Mouse (Mus musculus) monocyte, adult 2 months (primary cell): Measurements from ENCODE around the gene Slfn2.

Experiments used
- DNase-seq, 2 experiments: peaks; one replicate each; pipeline ENCODE4 v3.0.0; 2022; ENCODE audit warnings: low spot score in 2 of 2, low read depth in 1 of 2

Gene Slfn2

GRCm38 (mm10) chr11:83070321-83070970 lies 5.5 kb downstream of the Slfn2 start:
- no peak for DNase-seq

- DNase-seq: peak; percentile 73 to 78
These were observed 13.0 kb downstream of the Slfn2 start for GRCm38 (mm10) chr11:83077714-83078422.

- DNase-seq: no peak
These were observed 13.7 kb downstream of the Slfn2 start for GRCm38 (mm10) chr11:83078423-83079140.

GRCm38 (mm10) chr11:83079487-83080199 lies 14.7 kb downstream of the Slfn2 start:
- DNase-seq: no peak

- DNase-seq: peak; percentile 60 to 70
These were observed 18.0 kb downstream of the Slfn2 start for GRCm38 (mm10) chr11:83082741-83083473.

GRCm38 (mm10) chr11:83084161-83084560 lies 19.2 kb downstream of the Slfn2 start:
- no peak for DNase-seq

- no peak for DNase-seq
These were observed 19.8 kb downstream of the Slfn2 start for GRCm38 (mm10) chr11:83084761-83085160.

GRCm38 (mm10) chr11:83115138-83115537 lies 50.2 kb downstream of the Slfn2 start:
- peak in 1 of 2 experiments; percentile 21 for DNase-seq

GRCm38 (mm10) chr11:83116597-83117227 lies 51.8 kb downstream of the Slfn2 start, which contains the start of gene Slfn1:
Slfn1 (plus strand) TSS chr11:83116849.
- no peak for DNase-seq

- DNase-seq: no peak
These were observed 53.1 kb downstream of the Slfn2 start for GRCm38 (mm10) chr11:83118056-83118455.
